Mouse (Mus musculus): ENCODE measurements around the gene Shcbp1l. TPM values are rescaled to one million over a fixed set of nuclear protein-coding genes. Genes with fewer than 3 reads are reported as not detected.

Gene Shcbp1l
- polyA plus RNA-seq (2014; fragmentation: Illumina TruSeq; extraction: RNeasy Lipid Tissue Mini Kit (QIAGEN cat#74804); ENCODE audit: low read depth, low replicate concordance) = 0.38 TPM

GRCm38 (mm10) chr1:153424770-153425584 is at the start of gene Shcbp1l:
Gene Shcbp1l (plus strand): TSS chr1:153425162.

GRCm38 (mm10) chr1:153487500-153487879 is 62.5 kb downstream of the Shcbp1l start, which contains the start of gene Dhx9:
Gene Dhx9 (minus strand): TSS chr1:153487660.

Other genes starting within 250 kb of the Shcbp1l start
- gene Lamc2, start 238.7 kb upstream of the Shcbp1l start, polyA plus RNA-seq (2014; fragmentation: Illumina TruSeq; extraction: RNeasy Lipid Tissue Mini Kit (QIAGEN cat#74804); ENCODE audit: low read depth, low replicate concordance) = 27.8 TPM
- gene Lamc1, start 92.4 kb upstream of the Shcbp1l start, polyA plus RNA-seq (2014; fragmentation: Illumina TruSeq; extraction: RNeasy Lipid Tissue Mini Kit (QIAGEN cat#74804); ENCODE audit: low read depth, low replicate concordance) = 33.6 TPM
- 290 TPM for gene Dhx9, start 62.5 kb downstream of the Shcbp1l start, polyA plus RNA-seq (2014; fragmentation: Illumina TruSeq; extraction: RNeasy Lipid Tissue Mini Kit (QIAGEN cat#74804); ENCODE audit: low read depth, low replicate concordance)
- gene Npl, start 124.9 kb downstream of the Shcbp1l start, polyA plus RNA-seq (2014; fragmentation: Illumina TruSeq; extraction: RNeasy Lipid Tissue Mini Kit (QIAGEN cat#74804); ENCODE audit: low read depth, low replicate concordance) = 2.6 TPM
- gene Rgs8, start 227.9 kb downstream of the Shcbp1l start, polyA plus RNA-seq (2014; fragmentation: Illumina TruSeq; extraction: RNeasy Lipid Tissue Mini Kit (QIAGEN cat#74804); ENCODE audit: low read depth, low replicate concordance) = 0.69 TPM

Data from sigmoid colon, adult 10 weeks (tissue).